Mouse (Mus musculus) kidney, postnatal 14 days (tissue): Measurements from ENCODE around the gene Ppp4r3b.

Source experiments
- DNase-seq: peaks from one replicate; pipeline ENCODE4 v3.0.0; 2022; ENCODE audit warnings: mixed read lengths

Ppp4r3b gene

DNA sequence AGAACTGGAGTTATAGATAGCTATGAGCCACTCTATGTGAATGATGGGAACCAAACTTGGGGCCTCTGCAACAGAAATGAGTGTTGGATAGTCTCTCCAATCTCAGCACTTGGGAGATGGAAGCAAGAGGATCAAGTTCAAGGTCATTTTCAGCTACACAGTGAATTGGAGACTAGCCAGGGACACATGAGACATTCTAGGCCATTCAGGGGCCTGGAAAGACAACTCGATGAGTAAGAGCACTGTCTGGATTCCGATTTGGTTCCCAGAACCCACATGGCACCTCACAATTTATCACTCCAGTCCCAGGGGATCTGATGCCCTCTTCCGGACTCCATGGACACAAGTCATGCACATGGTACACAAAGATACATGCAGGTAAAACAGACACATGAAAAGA is 65.9 kb downstream of the Ppp4r3b start:
- no peak for DNase-seq

- no peak for DNase-seq
Observed at GRCm38 (mm10) chr11:29239353-29239752, 66.7 kb downstream of the Ppp4r3b start.

DNA sequence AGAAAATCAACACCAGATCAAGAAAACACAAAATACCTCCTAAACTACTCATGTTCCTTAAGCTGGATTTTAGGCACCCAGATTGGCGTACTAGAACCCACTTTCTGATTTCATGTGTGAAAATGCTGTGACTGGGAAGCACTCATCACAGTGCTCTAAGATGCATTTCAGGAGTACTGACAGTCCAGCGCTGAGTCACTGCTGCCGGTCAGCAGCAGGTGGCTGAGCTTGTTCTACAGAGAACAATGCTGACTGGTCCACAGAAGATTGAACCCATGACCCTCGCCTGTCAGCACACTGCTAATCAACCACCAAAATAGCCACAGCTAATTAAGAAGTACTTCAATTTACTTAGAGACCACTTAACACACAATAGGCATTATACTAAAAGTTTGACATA is 69.3 kb downstream of the Ppp4r3b start:
- no peak for DNase-seq

GRCm38 (mm10) chr11:29245988-29246387 is 73.3 kb downstream of the Ppp4r3b start:
- no peak for DNase-seq

GRCm38 (mm10) chr11:29246883-29247650 is 74.4 kb downstream of the Ppp4r3b start, which contains the start of gene Cfap36:
TSS of gene Cfap36 (minus strand) at chr11:29247409.
- peak; percentile 95 for DNase-seq

DNA sequence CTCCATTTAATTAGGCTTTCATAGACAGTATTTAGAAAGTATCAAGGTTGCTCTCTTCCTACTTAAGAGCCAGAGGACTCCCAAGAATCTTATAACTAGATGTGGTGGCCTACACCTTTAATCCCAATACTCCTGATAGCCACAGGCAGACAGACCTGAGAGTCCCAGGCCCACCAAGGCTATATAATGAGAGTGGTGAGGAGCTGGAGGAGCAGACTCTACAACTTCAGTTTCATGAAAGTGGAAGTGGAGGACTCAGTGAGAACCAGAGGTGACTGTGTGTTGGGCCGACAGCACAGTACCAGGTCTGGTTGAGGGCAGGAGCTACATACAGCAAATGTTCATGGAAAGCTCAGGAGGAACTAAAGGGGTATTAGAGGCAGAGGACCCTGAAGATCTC is 75.0 kb downstream of the Ppp4r3b start:
- no peak for DNase-seq

- DNase-seq: no peak
Observed at GRCm38 (mm10) chr11:29248386-29248785, 75.7 kb downstream of the Ppp4r3b start.

GRCm38 (mm10) chr11:29254643-29255042 is 82.0 kb downstream of the Ppp4r3b start:
- DNase-seq: no peak

GRCm38 (mm10) chr11:29267824-29268223 is 95.1 kb downstream of the Ppp4r3b start:
- peak; percentile 54 for DNase-seq
